Mouse (Mus musculus): ENCODE results near the gene Pspn.

Gene Pspn

GRCm38 (mm10) chr17:56999968-57000609, at the start of gene Pspn:
Pspn (minus strand) TSS chr17:57000018.
- no peak for DNase-seq

GRCm38 (mm10) chr17:57048816-57049215, 49.0 kb upstream of the Pspn start:
- no peak for DNase-seq

GRCm38 (mm10) chr17:57047406-57047805, 47.6 kb upstream of the Pspn start:
- no peak for DNase-seq

- no peak for DNase-seq
Measured at GRCm38 (mm10) chr17:57041554-57041953, 41.7 kb upstream of the Pspn start, which contains the start of gene Slc25a41. Slc25a41 (minus strand) TSS chr17:57041654.

GRCm38 (mm10) chr17:57038978-57039377, 39.2 kb upstream of the Pspn start:
- no peak for DNase-seq

GRCm38 (mm10) chr17:57032854-57033253, 33.0 kb upstream of the Pspn start:
- no peak for DNase-seq

GRCm38 (mm10) chr17:57031661-57032420, 32.0 kb upstream of the Pspn start:
- DNase-seq: peak; percentile 100

GRCm38 (mm10) chr17:57030931-57031660, 31.3 kb upstream of the Pspn start, which contains the start of gene Khsrp:
Khsrp (minus strand) TSS chr17:57031522.
- peak; percentile 31 for DNase-seq

GRCm38 (mm10) chr17:57029691-57030090, 29.9 kb upstream of the Pspn start:
- peak; percentile 27 for DNase-seq

- DNase-seq: no peak
Measured at GRCm38 (mm10) chr17:57027471-57027870, 27.7 kb upstream of the Pspn start.

GRCm38 (mm10) chr17:57020960-57021359, 21.1 kb upstream of the Pspn start:
- DNase-seq: no peak

GRCm38 (mm10) chr17:57019693-57020092, 19.9 kb upstream of the Pspn start:
- DNase-seq: no peak

- no peak for DNase-seq
Measured at GRCm38 (mm10) chr17:57012245-57012795, 12.5 kb upstream of the Pspn start.

- DNase-seq: peak; percentile 96
Measured at GRCm38 (mm10) chr17:57011236-57012141, 11.7 kb upstream of the Pspn start, which contains the start of the genes Gtf2f1 and Gm17949. Gtf2f1 (minus strand) TSS chr17:57011288. Gm17949 (plus strand) TSS chr17:57011469.

GRCm38 (mm10) chr17:57010911-57011235, 11.1 kb upstream of the Pspn start:
- DNase-seq: no peak

- no peak for DNase-seq
Measured at GRCm38 (mm10) chr17:57007137-57007905, 7.5 kb upstream of the Pspn start.

- DNase-seq: no peak
Measured at GRCm38 (mm10) chr17:57003994-57004393, 4.2 kb upstream of the Pspn start.

GRCm38 (mm10) chr17:57001228-57001627, 1.4 kb upstream of the Pspn start:
- DNase-seq: no peak

- DNase-seq: no peak
Measured at GRCm38 (mm10) chr17:56999414-56999813, 404 bp downstream of the Pspn start.

- peak; percentile 99 for DNase-seq
Measured at GRCm38 (mm10) chr17:56997029-56997667, 2.7 kb downstream of the Pspn start, which contains the start of gene Alkbh7. Alkbh7 (plus strand) TSS chr17:56997339.

- no peak for DNase-seq
Measured at GRCm38 (mm10) chr17:56996506-56996905, 3.3 kb downstream of the Pspn start.
